Mouse (Mus musculus) kidney, adult 2 months (tissue): ENCODE measurements around the gene Sox11. TPM values are rescaled to one million over a fixed set of nuclear protein-coding genes. Genes with fewer than 3 reads are reported as not detected.
A peak's percentile ranks its signal among the peaks of the same experiment; 100 is the strongest.

ENCODE experiments used
- DNase-seq: peaks from one replicate; pipeline ENCODE4 v3.0.0; 2021
- H3K27ac ChIP-seq: fragments of 200-500 bp; 2 replicates; pipeline ENCODE4 v1.5.1; 2012; ENCODE audit warnings: low read depth, low read length, control low read depth, inconsistent platforms; ENCODE audit not compliant: insufficient read depth
- H3K27me3 ChIP-seq: fragments of 200-500 bp; replicated peaks from 2 replicates; pipeline ENCODE4 v1.6.1; 2012; ENCODE audit warnings: mild to moderate bottlenecking, moderate library complexity, low read length, inconsistent platforms; ENCODE audit not compliant: control insufficient read depth, insufficient read depth
- H3K36me3 ChIP-seq: fragments of 200-500 bp; 2 replicates; pipeline ENCODE4 v1.6.1; 2012; ENCODE audit warnings: mild to moderate bottlenecking, moderate library complexity, low read length, inconsistent platforms; ENCODE audit not compliant: control insufficient read depth, insufficient read depth
- H3K4me1 ChIP-seq: fragments of 200-500 bp; 2 replicates; pipeline ENCODE4 v1.6.1; 2011; ENCODE audit warnings: low read length; ENCODE audit not compliant: control insufficient read depth, insufficient read depth
- H3K4me3 ChIP-seq: fragments of 200-500 bp; 2 replicates; pipeline ENCODE4 v1.5.1; 2011; ENCODE audit warnings: mild to moderate bottlenecking, low read depth, low read length, control low read depth; ENCODE audit not compliant: insufficient read depth
- CTCF ChIP-seq: fragments of 200-500 bp; conservative IDR thresholded peaks from 2 replicates; pipeline ENCODE4 v1.5.1; 2011; ENCODE audit warnings: low read depth, mild to moderate bottlenecking, control low read depth, low read length, moderate library complexity, mixed read lengths; ENCODE audit not compliant: insufficient read depth, insufficient read length
- POLR2A ChIP-seq: fragments of 200-500 bp; IDR thresholded peaks from one replicate; pipeline ENCODE4 v1.6.1; 2011; ENCODE audit warnings: low read depth, low read length, control low read depth
- WGBS: fragments of 180-500 bp; shearing (Covaris S2); methylation state at CpG from one replicate; pipeline ENCODE4 v1.1.7; 2018; 5-methylcytosine and 5-hydroxymethylcytosine counted together
- polyA plus RNA-seq: library from polyadenylated mRNA; depleted of rRNA; stranded (reverse); fragments of >200 nt; gene quantifications from 2 replicates; pipeline ENCODE4 v1.2.3, GENCODE M21; 2012

Gene Sox11
- polyA plus RNA-seq, 1 experiment = 0.06 TPM

- TF ChIP-seq POLR2A (no peak), CTCF (no peak)
- DNase-seq = no peak
- Histone ChIP-seq H3K36me3 (no peaks in the 10 kb centered on the region), H3K4me3 (no peak overlapping the region), H3K4me1 (no peaks in the 10 kb centered on the region), H3K27ac (no peak overlapping the region), H3K27me3 (no peaks in the 10 kb centered on the region)
- WGBS = 84% methylated on average over 13 of the region's 13 CpGs
These were observed 31.7 kb downstream of the Sox11 start for GRCm38 (mm10) chr12:27310703-27311102.

GRCm38 (mm10) chr12:27309969-27310368, 32.4 kb downstream of the Sox11 start:
- H3K4me1 ChIP-seq = no peaks in the 10 kb centered on the region
- no peak overlapping the region for H3K27ac ChIP-seq
- WGBS = 75% methylated on average over 6 of the region's 6 CpGs
- DNase-seq = no peak
- H3K36me3 ChIP-seq = no peaks in the 10 kb centered on the region
- no peak for TF ChIP-seq CTCF
- no peak for TF ChIP-seq POLR2A
- no peaks in the 10 kb centered on the region for H3K27me3 ChIP-seq
- H3K4me3 ChIP-seq = no peak overlapping the region

DNA sequence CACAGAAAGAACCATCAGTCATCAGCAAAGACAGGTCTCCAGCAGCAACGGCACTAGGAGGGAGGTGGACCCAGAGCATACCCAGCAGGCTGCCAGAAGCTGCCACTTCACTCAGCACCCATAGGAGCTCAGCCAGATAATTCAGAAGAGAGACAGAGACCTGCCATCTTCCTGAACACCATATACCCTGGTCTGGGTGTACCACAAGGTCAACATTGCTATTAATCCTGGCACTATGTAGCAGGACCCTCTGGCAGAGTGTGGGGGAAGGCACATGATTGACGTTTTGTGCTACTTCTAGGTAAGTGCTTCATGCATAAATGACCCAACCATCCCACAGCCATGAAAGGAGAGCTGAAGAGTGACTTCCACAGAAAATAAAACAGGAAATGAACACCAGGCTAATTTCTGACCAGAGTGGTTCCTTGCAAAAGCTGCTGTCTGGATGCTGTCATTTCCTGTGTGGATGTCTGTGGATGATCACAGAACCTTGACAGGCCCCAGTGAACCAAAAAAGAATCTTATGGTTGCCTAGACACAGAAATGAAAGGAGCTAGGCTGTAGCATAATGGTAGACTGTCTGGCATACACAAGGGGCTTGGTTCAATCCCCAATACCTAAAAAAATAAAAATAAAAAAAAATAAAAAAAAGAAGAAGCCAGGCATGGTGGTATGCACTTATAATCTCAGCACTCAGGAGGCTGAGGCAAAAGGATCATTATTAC, 37.5 kb downstream of the Sox11 start:
- Histone ChIP-seq H3K4me3 (no peak overlapping the region), H3K27me3 (no peaks in the 10 kb centered on the region), H3K36me3 (no peaks in the 10 kb centered on the region), H3K4me1 (no peaks in the 10 kb centered on the region), H3K27ac (no peak overlapping the region)
- no peak for DNase-seq
- TF ChIP-seq CTCF = no peak
- TF ChIP-seq POLR2A = no peak
- WGBS = 22% methylated on average over 2 of the region's 2 CpGs

GRCm38 (mm10) chr12:27303190-27303589, 39.2 kb downstream of the Sox11 start:
- 73% methylated on average over 6 of the region's 6 CpGs for WGBS
- no peaks in the 10 kb centered on the region for H3K36me3 ChIP-seq
- no peaks in the 10 kb centered on the region for H3K4me1 ChIP-seq
- no peak overlapping the region for H3K27ac ChIP-seq
- no peak for DNase-seq
- no peaks in the 10 kb centered on the region for H3K27me3 ChIP-seq
- TF ChIP-seq POLR2A (no peak), CTCF (no peak)
- H3K4me3 ChIP-seq = no peak overlapping the region

GRCm38 (mm10) chr12:27298721-27299120, 43.7 kb downstream of the Sox11 start:
- no peak overlapping the region for H3K27ac ChIP-seq

GRCm38 (mm10) chr12:27294191-27294590, 48.2 kb downstream of the Sox11 start:
- WGBS = 38% methylated on average over 1 of the region's 1 CpGs
- Histone ChIP-seq H3K4me3 (no peak overlapping the region), H3K4me1 (no peaks in the 10 kb centered on the region; the same call in 1 of the 2 replicates), H3K36me3 (no peaks in the 10 kb centered on the region), H3K27ac (no peak overlapping the region), H3K27me3 (no peaks in the 10 kb centered on the region)
- DNase-seq = peak; percentile 8
- no peak for TF ChIP-seq POLR2A
- TF ChIP-seq CTCF = no peak

More at GRCm38 (mm10) chr12:27298721-27299120, 43.7 kb downstream of the Sox11 start:
- no peaks in the 10 kb centered on the region for H3K36me3 ChIP-seq
- no peak overlapping the region for H3K4me3 ChIP-seq
- 89% methylated on average over 3 of the region's 3 CpGs for WGBS
- no peak for TF ChIP-seq CTCF
- no peak for TF ChIP-seq POLR2A
- no peak for DNase-seq
- no peaks in the 10 kb centered on the region for H3K27me3 ChIP-seq
- H3K4me1 ChIP-seq = no peaks in the 10 kb centered on the region; the same call in 1 of the 2 replicates

- 67% methylated on average over 10 of the region's 10 CpGs for WGBS
- no peak for DNase-seq
- TF ChIP-seq CTCF = no peak
- no peak for TF ChIP-seq POLR2A
- no peaks in the 10 kb centered on the region; the same call in 1 of the 2 replicates for H3K4me1 ChIP-seq
- no peaks in the 10 kb centered on the region for H3K36me3 ChIP-seq
- H3K27ac ChIP-seq = no peak overlapping the region
- H3K4me3 ChIP-seq = no peak overlapping the region
- H3K27me3 ChIP-seq = no peaks in the 10 kb centered on the region
These were observed 48.6 kb downstream of the Sox11 start for GRCm38 (mm10) chr12:27293736-27294135.
